Mouse (Mus musculus) CD4-positive naive resting alpha-beta T cell, adult 57 days (primary cell): ENCODE measurements around the gene Sh3bp5l. TPM values are rescaled to one million over a fixed set of nuclear protein-coding genes. Genes with fewer than 3 reads are reported as not detected.

Source experiments
- total RNA-seq: library from RNA; stranded (reverse); gene quantifications from one replicate; pipeline ENCODE4 v1.2.4, GENCODE M21; 2023

Sh3bp5l gene
- total RNA-seq = 21.3 TPM

GRCm38 (mm10) chr11:58330276-58331148, at the start of gene Sh3bp5l, which contains the start of gene Zfp672:
TSS of gene Sh3bp5l (plus strand) at chr11:58330724.
TSS of gene Zfp672 (minus strand) at chr11:58330339.

DNA sequence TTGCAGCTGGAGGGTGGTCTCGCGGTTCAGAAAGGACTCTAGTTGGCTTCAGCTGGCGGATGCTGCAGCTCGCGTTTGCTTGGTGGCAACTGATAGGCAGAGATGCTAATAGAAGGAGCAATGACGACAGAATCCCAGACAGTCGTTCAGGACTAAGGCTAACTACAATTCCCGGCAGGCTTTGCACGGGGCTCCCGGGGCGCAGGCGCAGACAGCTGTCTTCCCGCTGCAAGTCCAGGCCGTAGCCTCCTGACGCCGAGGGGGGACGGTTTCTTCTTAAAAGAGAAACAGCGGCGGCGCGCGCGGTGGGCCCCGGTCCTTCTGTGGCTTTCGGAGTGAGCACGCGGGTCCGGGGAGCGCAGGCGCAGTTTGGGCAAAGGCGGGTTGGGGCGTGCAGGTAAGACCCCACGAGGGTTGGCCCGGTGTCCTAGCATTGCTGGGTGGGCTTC, 23.6 kb upstream of the Sh3bp5l start, which contains the start of gene Zfp692:
Gene Zfp692 (plus strand): TSS at position 210 of the 449 bp plus-strand sequence.

GRCm38 (mm10) chr11:58378763-58379278, 48.3 kb downstream of the Sh3bp5l start, which contains the start of gene Lypd8:
TSS of gene Lypd8 (plus strand) at chr11:58379043.

Other genes starting within 250 kb of the Sh3bp5l start
- not detected for gene Gm12248, start 237.6 kb upstream of the Sh3bp5l start, total RNA-seq
- gene Cnot8, start 226.6 kb upstream of the Sh3bp5l start, total RNA-seq = 43.9 TPM
- 25.9 TPM for gene Gemin5, start 162.2 kb upstream of the Sh3bp5l start, total RNA-seq
- gene Mrpl22, start 159.1 kb upstream of the Sh3bp5l start, total RNA-seq = 26.0 TPM
- gene Igtp, start 131.2 kb upstream of the Sh3bp5l start, total RNA-seq = 94.7 TPM
- gene Irgm2, start 131.1 kb upstream of the Sh3bp5l start, total RNA-seq = 17.2 TPM
- not detected for gene 4930438A08Rik, start 55.9 kb upstream of the Sh3bp5l start, total RNA-seq
- 33.3 TPM for gene Zfp692, start 23.7 kb upstream of the Sh3bp5l start, total RNA-seq
- gene Zfp672, start 385 bp upstream of the Sh3bp5l start, total RNA-seq = 40.5 TPM
- gene Lypd8, start 48.3 kb downstream of the Sh3bp5l start, total RNA-seq = not detected
- not detected for gene 1810065E05Rik, start 90.4 kb downstream of the Sh3bp5l start, total RNA-seq
- not detected for gene Gm12253, start 101.8 kb downstream of the Sh3bp5l start, total RNA-seq
- gene Lypd9, start 122.2 kb downstream of the Sh3bp5l start, total RNA-seq = not detected
- not detected for gene Olfr30, start 131.5 kb downstream of the Sh3bp5l start, total RNA-seq
- not detected for gene Olfr332, start 161.8 kb downstream of the Sh3bp5l start, total RNA-seq
- gene Olfr331, start 171.8 kb downstream of the Sh3bp5l start, total RNA-seq = not detected
- not detected for gene Olfr330, start 204.1 kb downstream of the Sh3bp5l start, total RNA-seq
- gene Olfr329-ps, start 215.7 kb downstream of the Sh3bp5l start, total RNA-seq = not detected
- 0.53 TPM for gene Olfr328, start 224.9 kb downstream of the Sh3bp5l start, total RNA-seq
- not detected for gene Olfr224, start 239.8 kb downstream of the Sh3bp5l start, total RNA-seq
- gene Olfr325, start 247.0 kb downstream of the Sh3bp5l start, total RNA-seq = not detected